Mouse (Mus musculus): ENCODE results near the gene Chpf2.

DNA sequence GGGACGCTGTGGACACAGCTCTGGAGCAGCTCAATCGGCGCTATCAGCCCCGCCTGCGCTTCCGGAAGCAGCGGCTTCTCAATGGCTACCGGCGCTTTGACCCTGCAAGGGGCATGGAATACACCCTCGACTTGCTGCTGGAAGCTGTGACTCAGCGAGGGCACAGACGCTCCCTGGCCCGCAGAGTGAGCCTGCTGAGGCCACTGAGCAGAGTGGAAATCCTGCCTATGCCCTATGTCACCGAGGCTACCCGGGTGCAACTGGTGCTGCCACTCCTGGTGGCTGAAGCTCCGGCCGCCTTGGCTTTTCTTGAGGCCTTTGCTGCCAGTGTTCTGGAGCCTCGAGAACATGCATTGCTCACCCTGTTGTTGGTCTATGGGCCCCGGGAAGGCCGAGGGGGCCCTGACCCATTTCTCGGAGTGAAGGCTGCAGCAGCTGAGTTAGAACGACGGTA, 4.8 kb downstream of the Chpf2 start:
- no peak for TF ChIP-seq CTCF (IDR thresholded peaks at IDR 0.05; ENCODE audit: borderline replicate concordance, insufficient read depth, low read depth, low read length)
- no peak for TF ChIP-seq POLR2A (IDR thresholded peaks at IDR 0.05; ENCODE audit: borderline replicate concordance, insufficient read depth, low read length)

All from cerebellum, adult 2 months (tissue).